Mouse (Mus musculus) lung, embryonic 15.5 days (tissue): ENCODE data around the gene Ogt. TPM values are rescaled to one million over a fixed set of nuclear protein-coding genes. Genes with fewer than 3 reads are reported as not detected.

Experiments
- polyA plus RNA-seq: library from polyadenylated mRNA; unstranded; fragments of >200 nt; fragmentation: Nextera tagmentation; extraction: Ambion mirVana; gene quantifications from 2 replicates; pipeline ENCODE4 v1.2.1, GENCODE M21; 2015

Ogt gene
- polyA plus RNA-seq, 1 experiment from 2014 or later, result 134 TPM

Other genes with a start within 250 kb of the Ogt start
- gene Zmym3, start 219.2 kb upstream of the Ogt start, polyA plus RNA-seq, result 29.8 and 32.2 TPM in 2 replicates
- gene Nono, start 210.7 kb upstream of the Ogt start, polyA plus RNA-seq, result 433 and 440 TPM in 2 replicates
- gene Itgb1bp2, start 191.0 kb upstream of the Ogt start, polyA plus RNA-seq, result 3.8 and 5.2 TPM in 2 replicates
- 12.4 and 14.7 TPM in 2 replicates for gene Taf1, start 107.3 kb upstream of the Ogt start, polyA plus RNA-seq
- gene Cxcr3, start 94.2 kb downstream of the Ogt start, polyA plus RNA-seq, result 0.22 and 0.33 TPM in 2 replicates
- 0.09 and 0.33 TPM in 2 replicates for gene Gm4779, start 154.4 kb downstream of the Ogt start, polyA plus RNA-seq
- gene 8030474K03Rik, start 154.6 kb downstream of the Ogt start, polyA plus RNA-seq, result 0.24 and 0.29 TPM in 2 replicates
- 7.2 and 8.1 TPM in 2 replicates for gene Nhsl2, start 209.3 kb downstream of the Ogt start, polyA plus RNA-seq